Mouse (Mus musculus) intestine, embryonic 16.5 days (tissue): ENCODE results near the gene Smim24. TPM values are rescaled to one million over a fixed set of nuclear protein-coding genes. Genes with fewer than 3 reads are reported as not detected.

Source experiments
- ATAC-seq: fragments of 200-750 bp; cut with Nextera tagmentation; 2 replicates; pipeline ENCODE4 v1.8.0; 2017; ENCODE audit warnings: moderate TSS enrichment, moderate library complexity
- H3K27ac ChIP-seq: fragments of 300-500 bp; sonication (generic); 2 replicates; pipeline ENCODE4 v1.5.1; 2014; ENCODE audit warnings: mild to moderate bottlenecking, low read length
- H3K27me3 ChIP-seq: fragments of 300-500 bp; sonication (generic); replicated peaks from 2 replicates; pipeline ENCODE4 v1.6.1; 2014; ENCODE audit warnings: low read length, control low read depth, mixed read lengths; ENCODE audit not compliant: control insufficient read depth, insufficient read depth
- H3K36me3 ChIP-seq: fragments of 300-500 bp; sonication (generic); 2 replicates; pipeline ENCODE4 v1.6.1; 2014; ENCODE audit warnings: low read length, control low read depth; ENCODE audit not compliant: control insufficient read depth, insufficient read depth
- H3K4me1 ChIP-seq: fragments of 300-500 bp; sonication (generic); 2 replicates; pipeline ENCODE4 v1.6.1; 2014; ENCODE audit warnings: low read length, control low read depth, mixed read lengths; ENCODE audit not compliant: control insufficient read depth, insufficient read depth
- H3K4me2 ChIP-seq: fragments of 300-500 bp; sonication (generic); 2 replicates; pipeline ENCODE4 v1.6.1; 2014; ENCODE audit warnings: low read depth, low read length, control low read depth
- H3K4me3 ChIP-seq: fragments of 300-500 bp; sonication (generic); 2 replicates; pipeline ENCODE4 v1.5.1; 2014; ENCODE audit warnings: mild to moderate bottlenecking, low read length
- H3K9ac ChIP-seq: fragments of 300-500 bp; sonication (generic); 2 replicates; pipeline ENCODE4 v1.6.1; 2014; ENCODE audit warnings: low read depth, low read length
- H3K9me3 ChIP-seq: fragments of 300-500 bp; sonication (generic); 2 replicates; pipeline ENCODE4 v1.6.1; 2016; ENCODE audit warnings: low read length, control low read depth; ENCODE audit not compliant: control insufficient read depth
- WGBS: fragments of 180-500 bp; shearing (Covaris S2); extraction: QIAGEN DNeasy Blood & Tissue Kit; methylation state at CpG from one replicate; pipeline ENCODE4 v1.1.7; 2014; 5-methylcytosine and 5-hydroxymethylcytosine counted together
- polyA plus RNA-seq: library from polyadenylated mRNA; unstranded; fragments of >200 nt; fragmentation: Nextera tagmentation; extraction: Ambion mirVana; gene quantifications from 2 replicates; pipeline ENCODE4 v1.2.1, GENCODE M21; 2015

Gene Smim24
- polyA plus RNA-seq, 1 experiment from 2014 or later = 426 TPM

DNA sequence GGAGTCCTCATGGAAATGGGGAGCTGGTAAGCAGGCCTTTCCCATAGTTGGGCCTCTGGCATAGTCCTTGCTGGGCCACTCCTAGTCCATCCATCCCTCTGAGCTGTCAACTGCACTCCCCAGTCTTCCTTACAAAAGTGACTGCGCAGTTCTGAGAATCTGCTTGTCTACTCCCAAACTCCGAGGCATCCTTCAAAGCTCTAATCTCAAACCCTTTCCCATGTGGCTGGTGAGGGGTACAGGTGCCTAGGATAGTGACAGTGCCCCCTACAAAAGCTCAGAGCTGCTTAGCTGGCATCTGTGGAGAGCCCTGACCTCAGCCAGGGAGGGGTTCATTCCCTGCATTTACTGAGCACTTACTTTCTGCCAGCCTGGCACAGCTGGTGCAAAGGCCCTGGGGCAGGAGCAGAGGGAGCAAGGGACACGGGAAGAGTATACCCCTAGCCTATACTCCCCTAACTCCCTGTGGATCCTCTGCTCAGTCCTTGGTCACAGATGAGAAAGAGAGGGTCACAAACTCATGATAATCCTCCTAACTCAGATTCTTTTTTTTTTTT is 29.9 kb downstream of the Smim24 start:
- ATAC-seq = no peak
- Histone ChIP-seq H3K4me3 (no peak overlapping the region), H3K36me3 (no peaks in the 10 kb centered on the region), H3K4me1 (peaks cover 46% of the 10 kb centered on the region), H3K27ac (no peak overlapping the region), H3K27me3 (peaks cover 5% of the 10 kb centered on the region; the same call in 1 of the 2 replicates), H3K9ac (no peak overlapping the region), H3K4me2 (no peak overlapping the region), H3K9me3 (no peaks in the 10 kb centered on the region)
- WGBS = 80% methylated on average over 3 of the region's 3 CpGs

DNA sequence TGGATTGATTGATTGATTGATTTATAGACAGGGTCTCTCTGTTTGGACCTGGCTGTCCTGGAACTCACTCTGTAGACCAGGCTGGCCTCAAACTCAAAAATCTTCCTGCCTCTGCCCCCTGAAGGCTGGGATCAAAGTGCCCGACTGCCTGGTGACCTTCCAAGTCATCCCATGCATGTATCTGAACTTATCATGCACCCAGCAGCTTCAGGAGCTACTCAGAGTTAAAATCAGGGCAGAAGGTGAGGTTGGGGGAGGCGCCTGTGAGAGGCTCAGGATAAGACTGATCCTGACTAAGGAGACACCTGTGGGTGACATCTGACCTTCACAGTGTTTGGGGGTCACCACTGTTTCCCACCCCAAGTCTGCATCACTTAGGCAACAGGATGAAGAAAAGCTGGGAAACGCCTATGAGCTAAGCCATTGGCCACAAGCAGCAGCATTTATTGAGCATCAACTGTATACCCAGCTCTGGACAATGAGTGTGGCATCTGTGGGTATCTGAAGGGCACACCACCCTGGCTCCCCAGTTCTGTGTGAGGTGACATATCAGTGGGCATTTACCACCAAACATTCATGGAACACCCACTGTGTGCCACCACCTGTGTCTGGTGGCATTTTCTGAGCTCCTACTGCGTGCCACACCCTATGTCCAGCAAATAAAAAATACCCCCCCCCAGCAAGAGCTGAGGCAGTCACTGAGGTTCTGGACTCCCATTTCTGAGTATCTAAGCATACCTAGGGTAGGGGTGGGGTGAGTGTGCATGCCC is 30.8 kb downstream of the Smim24 start:
- ATAC-seq = no peak
- Histone ChIP-seq H3K9ac (peak overlapping the region; percentile 60; the same call in 1 of the 2 replicates), H3K27me3 (peaks cover 5% of the 10 kb centered on the region; the same call in 1 of the 2 replicates), H3K4me2 (peak overlapping the region; percentile 78), H3K36me3 (no peaks in the 10 kb centered on the region), H3K9me3 (no peaks in the 10 kb centered on the region), H3K27ac (peak overlapping the region; percentile 77), H3K4me1 (peaks cover 43% of the 10 kb centered on the region), H3K4me3 (peak overlapping the region; percentile 66)
- 58% methylated on average over 4 of the region's 4 CpGs for WGBS

DNA sequence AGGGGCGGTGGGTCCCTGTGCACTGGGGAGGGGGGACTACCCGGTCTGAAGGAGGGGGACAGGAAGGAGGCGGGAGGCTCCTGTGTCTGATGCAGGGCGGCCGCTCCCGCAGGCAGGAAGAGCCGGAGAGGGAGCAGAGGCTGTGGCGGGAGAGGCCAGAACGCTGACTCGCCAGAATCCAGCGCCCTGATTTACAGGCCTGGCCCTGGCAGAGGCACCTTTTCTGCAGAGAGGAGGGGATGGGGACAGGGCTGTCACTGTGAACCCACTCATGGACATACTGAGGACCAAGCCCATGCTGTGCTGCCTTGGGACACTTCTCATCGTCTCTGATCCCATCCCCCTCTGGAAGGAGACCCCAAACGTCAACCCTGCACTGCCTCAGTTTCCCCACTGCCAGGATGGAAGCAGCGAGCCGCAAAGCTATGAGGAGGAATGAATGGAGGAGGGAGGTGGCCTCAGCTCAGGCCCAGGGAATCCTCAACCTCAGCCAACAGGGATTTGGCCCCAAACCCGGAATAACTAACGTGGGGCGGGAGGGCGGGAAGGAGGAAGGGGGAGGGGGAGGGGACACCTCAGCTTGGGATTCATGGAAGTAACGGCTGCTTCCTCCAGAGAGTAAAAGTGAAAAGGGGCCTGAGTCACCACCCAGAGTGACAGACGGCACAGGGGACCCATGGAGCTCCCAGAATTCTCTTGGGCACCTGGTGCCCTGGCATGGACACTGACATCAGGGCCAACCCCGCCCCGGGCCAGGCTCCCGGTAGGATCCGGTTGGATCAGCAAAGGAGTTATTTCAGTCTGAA is 31.6 kb downstream of the Smim24 start:
- Histone ChIP-seq H3K4me3 (peak overlapping the region; percentile 66), H3K4me1 (peaks cover 38% of the 10 kb centered on the region), H3K27ac (peak overlapping the region; percentile 77), H3K4me2 (peak overlapping the region; percentile 78), H3K36me3 (no peaks in the 10 kb centered on the region), H3K9ac (peak overlapping the region; percentile 81), H3K27me3 (peaks cover 5% of the 10 kb centered on the region; the same call in 1 of the 2 replicates), H3K9me3 (no peaks in the 10 kb centered on the region)
- ATAC-seq = peak; percentile 12; the same call in 1 of the 2 replicates
- WGBS = 7% methylated on average over 25 of the region's 25 CpGs

DNA sequence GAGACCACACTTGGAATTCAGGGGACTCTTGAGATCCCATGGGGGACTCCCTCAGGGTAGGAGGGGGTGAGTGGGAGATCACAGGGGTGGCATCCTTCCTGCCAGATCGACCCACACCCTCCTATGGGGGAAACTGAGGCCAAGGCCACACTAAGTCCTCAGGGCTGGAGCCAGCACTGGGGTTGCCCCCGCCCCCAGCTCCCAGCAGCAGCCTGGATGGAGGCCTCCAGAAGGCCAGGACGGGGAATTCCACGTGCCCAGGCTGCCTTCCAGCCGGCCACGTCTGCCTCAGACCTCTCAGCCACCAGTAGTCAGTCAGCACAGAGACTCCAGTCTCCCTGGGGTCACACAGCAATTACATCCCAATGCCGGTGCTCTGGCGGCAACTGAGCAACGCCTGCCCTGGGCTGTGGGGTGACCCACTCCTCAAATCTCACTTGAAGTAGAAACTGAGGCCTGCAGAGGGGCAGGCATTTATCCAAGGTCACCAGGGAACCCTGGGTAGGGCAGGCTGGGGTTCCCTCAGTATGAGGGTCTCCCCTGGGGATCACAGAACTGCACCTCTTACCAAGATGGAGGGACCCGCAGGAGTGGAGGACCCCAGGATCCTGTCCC is 32.5 kb downstream of the Smim24 start:
- peak overlapping the region; percentile 78 for H3K4me2 ChIP-seq
- peak overlapping the region; percentile 77 for H3K27ac ChIP-seq
- no peaks in the 10 kb centered on the region for H3K9me3 ChIP-seq
- peaks cover 5% of the 10 kb centered on the region; the same call in 1 of the 2 replicates for H3K27me3 ChIP-seq
- 43% methylated on average over 10 of the region's 10 CpGs for WGBS
- no peaks in the 10 kb centered on the region for H3K36me3 ChIP-seq
- H3K4me1 ChIP-seq = peaks cover 39% of the 10 kb centered on the region
- ATAC-seq = no peak
- peak overlapping the region; percentile 66 for H3K4me3 ChIP-seq
- H3K9ac ChIP-seq = peak overlapping the region; percentile 81

DNA sequence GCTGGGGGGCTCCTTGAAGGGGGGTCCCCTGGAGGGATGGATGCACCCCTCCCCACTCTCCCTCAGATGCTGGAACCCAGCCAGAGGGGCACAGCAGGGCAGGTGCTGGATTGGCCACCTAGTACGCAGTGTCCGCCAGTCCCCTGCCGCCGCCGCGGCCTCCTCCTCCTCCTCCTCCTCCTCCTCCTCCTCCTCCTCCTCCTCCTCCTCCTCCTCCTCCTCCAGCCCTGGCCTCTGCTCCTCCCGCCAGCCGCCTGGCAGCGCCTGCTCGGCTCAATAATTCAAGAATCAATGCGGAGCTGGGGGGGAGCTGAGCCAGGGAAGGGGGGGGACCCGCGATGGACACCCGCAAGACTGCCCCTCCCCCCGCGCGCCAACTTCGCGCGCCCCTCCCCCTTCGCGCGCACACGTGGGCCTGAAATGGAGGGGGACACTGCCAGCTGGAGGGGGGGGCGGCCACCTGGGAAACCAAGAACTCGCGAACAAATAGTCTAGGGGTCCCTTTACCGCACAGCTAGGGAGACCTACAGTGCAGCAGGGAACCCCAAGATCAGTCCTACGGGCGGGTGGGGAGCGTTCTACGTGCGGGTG is 33.3 kb downstream of the Smim24 start:
- Histone ChIP-seq H3K9ac (peak overlapping the region; percentile 81), H3K4me1 (peaks cover 44% of the 10 kb centered on the region), H3K9me3 (no peaks in the 10 kb centered on the region), H3K27me3 (peaks cover 5% of the 10 kb centered on the region; the same call in 1 of the 2 replicates), H3K36me3 (no peaks in the 10 kb centered on the region), H3K27ac (peak overlapping the region; percentile 54), H3K4me2 (peak overlapping the region; percentile 78), H3K4me3 (peak overlapping the region; percentile 66)
- no peak for ATAC-seq
- 1% methylated on average over 21 of the region's 33 CpGs for WGBS

DNA sequence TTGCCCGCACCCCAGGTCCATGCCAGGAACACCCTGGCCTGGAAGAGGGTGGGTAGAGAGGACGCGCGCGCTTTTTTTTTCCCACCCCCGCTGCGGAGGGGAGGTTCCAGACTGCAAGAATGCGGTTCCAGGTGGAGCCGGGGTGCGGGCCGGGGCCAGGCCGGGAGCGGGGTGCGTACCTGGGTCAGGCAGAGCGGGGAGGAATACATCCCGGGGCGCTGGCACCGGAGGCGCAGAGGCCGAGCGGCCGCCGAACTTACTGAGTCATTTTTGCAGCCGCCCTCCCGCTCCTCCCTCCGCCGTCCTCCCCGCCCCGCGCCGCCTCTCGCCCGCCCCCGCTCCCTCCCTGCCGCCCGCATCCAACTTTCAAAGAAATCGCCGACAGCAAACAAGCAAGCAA is 34.0 kb downstream of the Smim24 start:
- no peak for ATAC-seq
- H3K4me2 ChIP-seq = peak overlapping the region; percentile 78
- peaks cover 7% of the 10 kb centered on the region; the same call in 1 of the 2 replicates for H3K27me3 ChIP-seq
- peak overlapping the region; percentile 81 for H3K9ac ChIP-seq
- peak overlapping the region; percentile 54 for H3K27ac ChIP-seq
- no peaks in the 10 kb centered on the region for H3K9me3 ChIP-seq
- peak overlapping the region; percentile 66 for H3K4me3 ChIP-seq
- peaks cover 50% of the 10 kb centered on the region for H3K4me1 ChIP-seq
- WGBS = 1% methylated on average over 33 of the region's 38 CpGs
- H3K36me3 ChIP-seq = no peaks in the 10 kb centered on the region

DNA sequence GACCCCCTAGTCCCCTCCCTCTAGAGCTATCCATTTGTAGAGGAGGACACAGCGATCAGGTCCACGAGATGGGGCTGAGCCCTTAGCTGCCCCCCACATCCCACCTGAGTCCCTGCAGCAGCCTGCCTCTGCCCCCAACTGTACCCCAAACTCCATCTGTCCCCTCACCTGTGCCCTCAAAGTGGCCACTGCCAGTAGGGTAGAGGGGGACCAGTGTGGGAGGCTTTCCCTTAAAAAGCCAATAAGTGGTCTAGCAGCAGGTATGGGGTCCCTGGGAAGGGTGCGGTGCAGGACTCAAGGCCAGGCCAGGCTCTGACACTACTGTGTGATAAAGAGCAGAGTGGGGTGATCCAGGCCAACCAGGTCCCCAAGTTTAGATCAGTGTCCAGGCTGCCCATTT is 34.5 kb downstream of the Smim24 start:
- Histone ChIP-seq H3K9ac (peak overlapping the region; percentile 81; the same call in 1 of the 2 replicates), H3K27ac (no peak overlapping the region), H3K4me1 (peaks cover 50% of the 10 kb centered on the region), H3K27me3 (peaks cover 7% of the 10 kb centered on the region; the same call in 1 of the 2 replicates), H3K36me3 (no peaks in the 10 kb centered on the region), H3K4me2 (peak overlapping the region; percentile 78), H3K4me3 (peak overlapping the region; percentile 66), H3K9me3 (no peaks in the 10 kb centered on the region)
- no peak for ATAC-seq
- WGBS = 35% methylated on average over 3 of the region's 3 CpGs

DNA sequence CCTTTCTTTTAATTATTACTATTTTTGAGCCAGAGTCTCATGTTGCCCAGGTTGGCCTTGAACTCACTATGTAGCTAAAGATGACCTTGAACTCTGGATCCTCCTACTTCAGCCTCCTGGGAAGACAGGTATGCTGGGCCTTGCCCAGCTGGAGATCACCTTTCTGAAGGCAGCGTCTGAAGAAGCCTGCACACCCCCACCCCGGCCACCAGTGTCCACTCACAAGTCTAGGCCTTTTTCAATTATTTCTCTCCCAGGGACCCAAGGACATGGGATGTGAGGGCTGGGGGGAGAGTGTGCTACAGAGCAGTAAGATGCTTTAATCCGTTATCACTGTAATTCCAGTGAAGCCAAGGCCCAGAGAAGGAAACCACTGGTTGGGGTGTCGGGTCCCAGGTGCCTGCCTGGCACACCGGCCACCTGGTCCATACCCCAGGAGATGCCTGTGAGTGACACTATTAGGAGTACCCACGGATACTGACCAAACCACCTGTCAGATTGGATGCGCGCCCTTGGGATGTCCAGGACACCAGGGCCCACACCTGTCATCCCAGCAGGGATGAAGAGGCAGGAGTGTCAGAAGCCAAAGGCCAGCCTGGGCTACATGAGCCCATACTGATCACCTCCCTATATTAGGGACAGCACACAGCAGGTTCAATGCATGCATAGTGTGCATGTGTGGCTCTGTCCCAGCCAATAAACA is 35.1 kb downstream of the Smim24 start:
- ATAC-seq = no peak
- H3K9ac ChIP-seq = no peak overlapping the region
- H3K4me3 ChIP-seq = no peak overlapping the region
- peaks cover 10% of the 10 kb centered on the region; the same call in 1 of the 2 replicates for H3K27me3 ChIP-seq
- no peak overlapping the region for H3K4me2 ChIP-seq
- peaks cover 54% of the 10 kb centered on the region for H3K4me1 ChIP-seq
- WGBS = 82% methylated on average over 8 of the region's 8 CpGs
- H3K9me3 ChIP-seq = no peaks in the 10 kb centered on the region
- H3K27ac ChIP-seq = no peak overlapping the region
- no peaks in the 10 kb centered on the region for H3K36me3 ChIP-seq
